Mouse (Mus musculus): Measurements from ENCODE around the gene Pou2f2. TPM values are rescaled to one million over a fixed set of nuclear protein-coding genes. Genes with fewer than 3 reads are reported as not detected.

Gene Pou2f2
- total RNA-seq, 4 experiments from 2014 or later: 10.5 to 13.2 (median 11.9) TPM

- DNase-seq (ENCODE audit: low spot score in 2 of 2): no peak
Measured at GRCm38 (mm10) chr7:25196107-25196506, 16.6 kb upstream of the Pou2f2 start.

GRCm38 (mm10) chr7:25195148-25195547 is 15.6 kb upstream of the Pou2f2 start:
- DNase-seq (ENCODE audit: low spot score in 2 of 2): no peak

GRCm38 (mm10) chr7:25192110-25192509 is 12.6 kb upstream of the Pou2f2 start:
- no peak for DNase-seq (ENCODE audit: low spot score in 2 of 2)

GRCm38 (mm10) chr7:25190806-25191205 is 11.3 kb upstream of the Pou2f2 start:
- DNase-seq (ENCODE audit: low spot score in 2 of 2): no peak

GRCm38 (mm10) chr7:25187662-25188650 is 8.4 kb upstream of the Pou2f2 start:
- DNase-seq (ENCODE audit: low spot score in 2 of 2): peak; percentile 63 to 82

GRCm38 (mm10) chr7:25184091-25184490 is 4.6 kb upstream of the Pou2f2 start:
- no peak for DNase-seq (ENCODE audit: low spot score in 2 of 2)

GRCm38 (mm10) chr7:25181814-25182213 is 2.3 kb upstream of the Pou2f2 start:
- DNase-seq (ENCODE audit: low spot score in 2 of 2): no peak

GRCm38 (mm10) chr7:25181331-25181790 is 1.8 kb upstream of the Pou2f2 start:
- no peak for DNase-seq (ENCODE audit: low spot score in 2 of 2)

GRCm38 (mm10) chr7:25180512-25180911 is 986 bp upstream of the Pou2f2 start:
- DNase-seq (ENCODE audit: low spot score in 2 of 2): no peak

- no peak for DNase-seq (ENCODE audit: low spot score in 2 of 2)
Measured at GRCm38 (mm10) chr7:25178787-25179605, 530 bp downstream of the Pou2f2 start.

- DNase-seq (ENCODE audit: low spot score in 2 of 2): no peak
Measured at GRCm38 (mm10) chr7:25178317-25178716, 1.2 kb downstream of the Pou2f2 start.

- no peak for DNase-seq (ENCODE audit: low spot score in 2 of 2)
Measured at GRCm38 (mm10) chr7:25174343-25174742, 5.2 kb downstream of the Pou2f2 start.

- no peak for DNase-seq (ENCODE audit: low spot score in 2 of 2)
Measured at GRCm38 (mm10) chr7:25172669-25173068, 6.9 kb downstream of the Pou2f2 start.

GRCm38 (mm10) chr7:25170583-25170982 is 8.9 kb downstream of the Pou2f2 start:
- no peak for DNase-seq (ENCODE audit: low spot score in 2 of 2)

GRCm38 (mm10) chr7:25166106-25166505 is 13.4 kb downstream of the Pou2f2 start:
- no peak for DNase-seq (ENCODE audit: low spot score in 2 of 2)

- DNase-seq (ENCODE audit: low spot score in 2 of 2): no peak
Measured at GRCm38 (mm10) chr7:25156158-25156648, 23.3 kb downstream of the Pou2f2 start.

- DNase-seq (ENCODE audit: low spot score in 2 of 2): no peak
Measured at GRCm38 (mm10) chr7:25155469-25156157, 23.9 kb downstream of the Pou2f2 start.

- no peak for DNase-seq (ENCODE audit: low spot score in 2 of 2)
Measured at GRCm38 (mm10) chr7:25154648-25155047, 24.9 kb downstream of the Pou2f2 start.

- no peak for DNase-seq (ENCODE audit: low spot score in 2 of 2)
Measured at GRCm38 (mm10) chr7:25153841-25154240, 25.7 kb downstream of the Pou2f2 start.

- no peak for DNase-seq (ENCODE audit: low spot score in 2 of 2)
Measured at GRCm38 (mm10) chr7:25151916-25152556, 27.5 kb downstream of the Pou2f2 start.

GRCm38 (mm10) chr7:25151009-25151408 is 28.5 kb downstream of the Pou2f2 start:
- no peak for DNase-seq (ENCODE audit: low spot score in 2 of 2)
